Mouse (Mus musculus) spleen, adult 2 months (tissue): Measurements from ENCODE around the gene Slc22a18. TPM values are rescaled to one million over a fixed set of nuclear protein-coding genes. Genes with fewer than 3 reads are reported as not detected.

Experiments
- DNase-seq, 2 experiments: peaks; one replicate each; pipeline versions ENCODE4 v3.0.0 to v3.0.0-alpha.2; 2012 to 2021; ENCODE audit warnings: low spot score in 2 of 2, low read depth in 1 of 2
- H3K27ac ChIP-seq: fragments of 200-500 bp; 2 replicates; pipeline ENCODE4 v1.5.1; 2012; ENCODE audit warnings: low read length, inconsistent platforms; ENCODE audit not compliant: insufficient read depth
- H3K27me3 ChIP-seq: fragments of 200-500 bp; 2 replicates; pipeline ENCODE4 v1.6.1; 2012; ENCODE audit warnings: mild to moderate bottlenecking, moderate library complexity, low read length, inconsistent platforms; ENCODE audit not compliant: control insufficient read depth, insufficient read depth
- H3K36me3 ChIP-seq: fragments of 200-500 bp; 2 replicates; pipeline ENCODE4 v1.6.1; 2012; ENCODE audit warnings: mild to moderate bottlenecking, low read length, inconsistent platforms; ENCODE audit not compliant: control insufficient read depth, insufficient read depth
- H3K4me1 ChIP-seq: fragments of 200-500 bp; 2 replicates; pipeline ENCODE4 v1.6.1; 2011; ENCODE audit warnings: inconsistent platforms; ENCODE audit not compliant: control insufficient read depth, insufficient read depth, insufficient read length
- H3K4me3 ChIP-seq: fragments of 200-500 bp; 2 replicates; pipeline ENCODE4 v1.5.1; 2011; ENCODE audit warnings: mild to moderate bottlenecking, inconsistent platforms; ENCODE audit not compliant: insufficient read depth, insufficient read length; ENCODE audit errors: extremely low read depth
- CTCF ChIP-seq: fragments of 200-500 bp; IDR thresholded peaks from 2 replicates; pipeline ENCODE4 v1.5.1; 2011; ENCODE audit warnings: mild to moderate bottlenecking, inconsistent platforms; ENCODE audit not compliant: insufficient read depth, insufficient read length, insufficient replicate concordance; ENCODE audit errors: extremely low read depth
- POLR2A ChIP-seq: fragments of 200-500 bp; IDR thresholded peaks from 2 replicates; pipeline ENCODE4 v1.6.1; 2011; ENCODE audit warnings: low read depth, low read length, inconsistent platforms
- WGBS: fragments of 180-500 bp; shearing (Covaris S2); methylation state at CpG from one replicate; pipeline ENCODE4 v1.1.7; 2018; 5-methylcytosine and 5-hydroxymethylcytosine counted together
- polyA plus RNA-seq: library from polyadenylated mRNA; depleted of rRNA; stranded (reverse); fragments of >200 nt; gene quantifications from 2 replicates; pipeline ENCODE4 v1.2.3, GENCODE M21; 2012

Gene Slc22a18
- polyA plus RNA-seq, 1 experiment, result 1.7 TPM

- H3K36me3 ChIP-seq, result no peaks in the 10 kb centered on the region
- DNase-seq, result no peak
- 46% methylated on average over 38 of the region's 38 CpGs for WGBS
- no peak overlapping the region for H3K4me3 ChIP-seq
- no peak overlapping the region for H3K27ac ChIP-seq
- peaks cover 11% of the 10 kb centered on the region; the same call in 1 of the 2 replicates for H3K4me1 ChIP-seq
- TF ChIP-seq CTCF (no peak), POLR2A (no peak)
- H3K27me3 ChIP-seq, result peaks cover 16% of the 10 kb centered on the region
Observed at GRCm38 (mm10) chr7:143458963-143459331, 14.6 kb upstream of the Slc22a18 start.

DNA sequence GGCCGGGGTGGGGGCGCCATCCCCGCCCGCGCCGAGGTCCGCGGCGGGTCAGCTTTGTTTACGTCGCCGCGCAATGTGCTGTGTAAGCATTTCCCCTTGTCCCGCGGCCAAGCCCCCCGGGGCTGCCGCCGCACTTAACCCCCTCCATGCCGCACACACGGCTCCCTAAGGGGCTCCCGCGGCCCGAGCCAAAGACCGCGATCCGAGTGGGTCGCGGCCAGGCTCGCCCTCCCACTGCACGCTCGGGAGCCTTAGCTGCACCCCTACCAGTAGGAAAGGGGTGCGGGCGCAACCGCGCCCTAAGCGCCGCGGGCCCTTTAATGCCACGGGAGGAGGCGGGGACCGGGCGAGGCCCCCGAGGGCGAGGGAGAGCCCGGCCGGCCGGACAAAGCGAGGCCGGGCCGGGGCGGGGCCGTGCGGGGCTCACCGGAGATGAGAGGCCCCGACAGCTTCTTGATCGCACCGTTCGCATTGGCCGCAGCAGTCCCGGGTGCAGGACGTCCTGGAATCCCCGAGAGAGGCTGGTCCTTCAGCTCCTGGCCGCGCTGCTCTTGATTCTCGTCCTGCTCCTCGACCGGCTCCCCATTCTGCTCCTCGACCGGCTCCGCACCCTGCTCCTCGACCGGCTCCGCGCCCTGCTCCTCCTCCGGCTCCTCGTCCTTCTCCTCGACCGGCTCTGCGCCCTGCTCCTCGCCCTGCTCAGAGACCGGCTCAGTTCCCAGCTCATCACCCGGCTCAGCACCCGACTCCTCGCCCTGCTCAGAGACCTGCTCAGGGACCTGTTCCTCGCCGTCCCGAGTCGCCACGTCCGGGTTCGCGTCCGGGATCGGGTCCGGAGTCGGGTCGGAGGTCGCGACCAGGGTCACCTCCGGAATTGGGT is 14.0 kb upstream of the Slc22a18 start:
- H3K4me1 ChIP-seq, result peaks cover 11% of the 10 kb centered on the region; the same call in 1 of the 2 replicates
- no peak for DNase-seq
- H3K27me3 ChIP-seq, result peaks cover 16% of the 10 kb centered on the region
- H3K36me3 ChIP-seq, result no peaks in the 10 kb centered on the region
- H3K27ac ChIP-seq, result no peak overlapping the region
- 43% methylated on average over 100 of the region's 100 CpGs for WGBS
- peak overlapping the region; percentile 21 for H3K4me3 ChIP-seq
- TF ChIP-seq CTCF (no peak), POLR2A (no peak)

DNA sequence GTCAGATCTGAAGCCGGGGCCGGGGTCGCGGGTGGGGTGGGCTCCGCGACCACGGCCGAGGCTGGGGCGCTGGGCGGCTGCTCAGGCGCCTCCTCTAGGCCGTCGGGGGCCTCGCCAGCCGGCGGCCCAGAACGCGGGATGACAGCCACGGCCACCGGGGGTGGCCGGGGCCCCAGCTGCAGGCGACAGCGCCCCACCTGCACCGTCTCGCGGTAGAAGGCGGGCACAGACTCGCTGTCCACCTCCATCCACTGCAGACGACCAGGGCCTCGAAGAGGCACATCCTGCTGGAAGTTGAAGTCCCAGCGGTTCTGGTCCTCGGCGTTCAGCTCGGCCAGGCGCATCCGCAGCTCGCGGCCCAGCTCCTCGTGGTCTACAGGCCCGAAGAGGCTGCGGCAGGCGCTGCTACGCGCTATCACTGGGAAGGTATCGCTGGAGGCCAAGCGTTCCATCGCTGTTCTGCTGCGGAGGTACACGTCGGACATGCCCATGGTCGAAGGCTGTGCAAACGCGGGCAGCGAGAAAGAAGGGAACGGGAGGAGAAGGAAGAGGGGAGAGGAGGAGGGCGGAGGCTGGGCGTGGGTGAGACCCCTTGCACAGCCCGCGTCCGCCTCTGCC is 13.2 kb upstream of the Slc22a18 start:
- 53% methylated on average over 58 of the region's 60 CpGs for WGBS
- Histone ChIP-seq H3K27ac (no peak overlapping the region), H3K4me3 (peak overlapping the region; percentile 45; the same call in 1 of the 2 replicates), H3K4me1 (peaks cover 11% of the 10 kb centered on the region; the same call in 1 of the 2 replicates), H3K27me3 (peaks cover 18% of the 10 kb centered on the region), H3K36me3 (no peaks in the 10 kb centered on the region)
- DNase-seq, result no peak
- TF ChIP-seq POLR2A, result no peak
- no peak for TF ChIP-seq CTCF

DNA sequence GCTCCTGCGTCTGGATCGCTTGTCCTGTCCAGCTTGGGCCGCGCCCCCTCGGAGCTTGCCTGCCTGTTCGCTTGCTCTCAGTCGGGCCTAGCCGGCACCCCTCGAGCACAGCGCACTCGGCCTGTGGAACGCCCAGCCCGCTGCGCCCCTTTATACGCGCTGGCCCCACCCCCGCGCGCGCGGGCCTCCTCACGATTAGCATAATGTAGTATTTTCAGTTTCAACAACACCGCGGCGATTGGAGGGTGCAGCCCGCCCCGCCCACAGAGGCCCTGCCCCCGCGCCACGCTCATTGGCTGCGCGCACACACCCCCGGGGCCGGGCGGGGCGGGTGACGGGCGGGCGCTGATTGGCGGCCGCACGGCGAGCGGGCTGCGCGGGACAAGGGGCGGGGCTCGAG is 12.7 kb upstream of the Slc22a18 start, which contains the start of gene Cdkn1c:
TSS of gene Cdkn1c (minus strand) at position 177 of the 400 bp plus-strand sequence.
- 50% methylated on average over 48 of the region's 48 CpGs for WGBS
- Histone ChIP-seq H3K36me3 (no peaks in the 10 kb centered on the region), H3K4me3 (peak within 1 kb of the TSS; percentile 45), H3K27me3 (peaks cover 18% of the 10 kb centered on the region), H3K4me1 (peaks cover 11% of the 10 kb centered on the region; the same call in 1 of the 2 replicates), H3K27ac (no peak within 1 kb of the TSS)
- TF ChIP-seq POLR2A (no peak), CTCF (no peak)
- DNase-seq, result peak; percentile 57 to 74

DNA sequence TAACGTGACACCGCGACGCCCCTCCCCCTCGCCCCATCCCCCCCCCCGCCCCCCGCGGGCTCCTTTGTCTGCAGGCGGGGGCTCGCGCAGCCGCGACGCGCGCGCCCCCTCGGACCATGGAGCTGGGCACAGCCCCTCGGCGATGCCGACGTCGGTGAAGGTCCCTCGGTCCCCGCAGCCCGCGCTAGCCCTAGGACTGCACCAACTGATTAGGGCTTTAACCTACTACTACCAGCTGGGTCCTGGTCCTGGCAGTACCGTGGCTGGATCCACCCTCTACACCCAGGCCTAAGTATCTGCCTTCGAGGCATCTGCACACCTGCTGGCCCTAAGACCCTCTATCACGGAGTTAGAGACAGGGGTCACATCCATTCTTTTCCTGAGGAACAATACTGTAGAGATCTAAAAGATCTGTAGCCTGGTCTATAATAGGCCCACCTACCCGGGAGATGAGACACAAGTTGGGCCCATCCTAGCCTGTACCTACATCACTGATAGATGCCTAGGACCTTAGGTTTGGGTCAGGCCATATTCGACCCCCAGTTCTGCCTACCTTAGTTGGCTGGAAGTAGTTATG is 12.2 kb upstream of the Slc22a18 start:
- Histone ChIP-seq H3K27me3 (peaks cover 18% of the 10 kb centered on the region), H3K36me3 (no peaks in the 10 kb centered on the region), H3K4me1 (peaks cover 11% of the 10 kb centered on the region; the same call in 1 of the 2 replicates), H3K4me3 (peak overlapping the region; percentile 38; the same call in 1 of the 2 replicates), H3K27ac (no peak overlapping the region)
- WGBS, result 32% methylated on average over 26 of the region's 32 CpGs
- no peak for TF ChIP-seq CTCF
- no peak for TF ChIP-seq POLR2A
- no peak for DNase-seq

DNA sequence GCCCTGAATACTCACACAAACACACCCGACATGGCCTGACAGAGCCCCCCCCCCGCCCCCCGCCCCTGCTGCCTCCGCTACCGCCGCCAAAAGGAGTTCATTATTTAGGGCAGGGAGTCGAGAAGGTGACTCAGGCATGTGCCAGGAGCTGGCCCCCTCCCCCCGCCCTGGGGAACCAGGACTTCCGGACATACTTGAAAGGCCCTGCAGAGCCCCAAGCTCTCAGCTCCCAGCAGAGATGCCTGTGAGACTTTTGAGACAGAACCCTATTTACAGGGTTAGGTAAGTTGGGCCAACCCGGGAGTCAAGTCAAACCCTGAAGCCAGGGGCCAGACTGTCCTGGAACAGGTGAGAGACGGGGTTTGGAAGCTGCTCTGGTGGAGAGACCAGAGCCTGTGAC is 11.6 kb upstream of the Slc22a18 start:
- no peak for TF ChIP-seq CTCF
- TF ChIP-seq POLR2A, result no peak
- no peak for DNase-seq
- peaks cover 11% of the 10 kb centered on the region; the same call in 1 of the 2 replicates for H3K4me1 ChIP-seq
- WGBS, result 52% methylated on average over 11 of the region's 11 CpGs
- H3K4me3 ChIP-seq, result no peak overlapping the region
- H3K27me3 ChIP-seq, result peaks cover 18% of the 10 kb centered on the region
- H3K27ac ChIP-seq, result no peak overlapping the region
- no peaks in the 10 kb centered on the region for H3K36me3 ChIP-seq

GRCm38 (mm10) chr7:143462516-143462915 is 11.0 kb upstream of the Slc22a18 start:
- no peaks in the 10 kb centered on the region for H3K36me3 ChIP-seq
- H3K27ac ChIP-seq, result no peak overlapping the region
- no peak overlapping the region for H3K4me3 ChIP-seq
- H3K4me1 ChIP-seq, result peaks cover 11% of the 10 kb centered on the region; the same call in 1 of the 2 replicates
- 79% methylated on average over 5 of the region's 5 CpGs for WGBS
- DNase-seq, result no peak
- TF ChIP-seq CTCF (no peak), POLR2A (no peak)
- peaks cover 18% of the 10 kb centered on the region for H3K27me3 ChIP-seq
